Mouse (Mus musculus): ENCODE data around the gene Gm4302.
"Not testable (repeated sequence)": the region's sequence is repeated elsewhere in the genome, so short reads cannot be mapped to it uniquely, and the experiment has no call there.

Gm4302 gene

GRCm38 (mm10) chr10:100340536-100340935, at the start of gene Gm4302:
Gm4302 (plus strand) TSS chr10:100340836.
- in situ Hi-C loops (cut with MboI, MseI), result not testable (repeated sequence)

GRCm38 (mm10) chr10:100296105-100296504, 44.5 kb upstream of the Gm4302 start:
- in situ Hi-C loops (cut with MboI, MseI), result no loop called here

DNA sequence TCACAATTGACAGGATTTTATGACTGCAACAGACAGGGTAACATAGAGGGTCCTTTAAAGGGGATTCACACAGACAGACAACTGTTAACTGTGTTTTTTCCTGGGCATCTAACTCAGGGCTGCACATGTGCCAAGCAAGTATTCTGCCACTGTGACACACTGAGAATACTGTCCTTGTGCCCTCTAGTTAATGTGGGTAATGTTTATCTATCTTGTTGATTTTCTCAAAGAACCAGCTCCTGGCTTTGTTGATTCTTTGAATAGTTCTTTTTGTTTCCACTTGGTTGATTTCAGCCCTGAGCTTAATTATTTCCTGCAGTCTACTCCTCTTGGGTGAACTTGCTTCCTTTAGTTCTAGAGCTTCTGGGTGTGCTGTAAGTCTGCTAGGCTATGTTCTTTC, 40.5 kb upstream of the Gm4302 start:
- in situ Hi-C loops (cut with MboI, MseI), result not testable (repeated sequence)

GRCm38 (mm10) chr10:100335376-100335775, 5.3 kb upstream of the Gm4302 start, which contains the start of gene Gm4301:
Gm4301 (plus strand) TSS chr10:100335676.
- in situ Hi-C loops (cut with MboI, MseI), result not testable (repeated sequence)

GRCm38 (mm10) chr10:100345672-100346071, 5.0 kb downstream of the Gm4302 start, which contains the start of gene Gm4303:
Gm4303 (plus strand) TSS chr10:100345972.
- in situ Hi-C loops (cut with MboI, MseI), result not testable (repeated sequence)

DNA sequence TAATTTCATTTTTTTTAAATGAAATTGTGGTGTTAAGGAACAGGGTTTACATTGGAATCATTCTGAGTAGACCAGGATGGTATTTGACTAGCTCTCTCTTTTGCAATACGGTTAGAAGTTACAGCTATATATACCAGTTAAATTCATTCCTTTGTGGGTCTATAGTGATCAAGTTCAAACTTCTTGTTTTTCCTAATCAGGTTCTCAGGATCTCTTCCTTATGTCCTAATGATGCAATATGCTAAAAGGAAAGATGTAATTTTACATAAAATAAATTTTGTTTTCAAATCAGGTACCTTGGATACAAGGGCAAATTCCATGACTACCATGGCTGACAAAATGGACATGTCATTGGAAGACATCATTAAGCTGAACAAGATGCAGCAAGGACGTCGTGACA, 10.2 kb downstream of the Gm4302 start, which contains the start of gene Gm4305:
Gm4305 (plus strand) TSS at position 301 of the 400 bp plus-strand sequence.
- in situ Hi-C loops (cut with MboI, MseI), result not testable (repeated sequence)

- in situ Hi-C loops (cut with MboI, MseI), result loop anchor here (5.0 kb wide), 1 partner anchor 35 kb away; no protein-coding TSS in a partner anchor
These were observed 16.2 kb downstream of the Gm4302 start for GRCm38 (mm10) chr10:100356841-100357240.

DNA sequence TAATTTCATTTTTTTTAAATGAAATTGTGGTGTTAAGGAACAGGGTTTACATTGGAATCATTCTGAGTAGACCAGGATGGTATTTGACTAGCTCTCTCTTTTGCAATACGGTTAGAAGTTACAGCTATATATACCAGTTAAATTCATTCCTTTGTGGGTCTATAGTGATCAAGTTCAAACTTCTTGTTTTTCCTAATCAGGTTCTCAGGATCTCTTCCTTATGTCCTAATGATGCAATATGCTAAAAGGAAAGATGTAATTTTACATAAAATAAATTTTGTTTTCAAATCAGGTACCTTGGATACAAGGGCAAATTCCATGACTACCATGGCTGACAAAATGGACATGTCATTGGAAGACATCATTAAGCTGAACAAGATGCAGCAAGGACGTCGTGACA, 20.4 kb downstream of the Gm4302 start, which contains the start of gene Gm4307:
Gm4307 (plus strand) TSS at position 301 of the 400 bp plus-strand sequence.
- in situ Hi-C loops (cut with MboI, MseI), result not testable (repeated sequence)

- in situ Hi-C loops (cut with MboI, MseI), result not testable (repeated sequence)
These were observed 41.8 kb downstream of the Gm4302 start, which contains the start of gene Gm4312 for GRCm38 (mm10) chr10:100382460-100382859. Gm4312 (minus strand) TSS chr10:100382560.
